Mouse (Mus musculus): ENCODE results near the gene Sipa1l3.

GRCm38 (mm10) chr7:29425413-29425827, 93.0 kb downstream of the Sipa1l3 start:
- TF ChIP-seq MAX (IDR thresholded peaks at IDR 0.05; ENCODE audit: low read depth): no peak
- TF ChIP-seq POLR2AphosphoS2 (IDR thresholded peaks at IDR 0.05; ENCODE audit: insufficient read length, low read depth): no peak
